Mouse (Mus musculus) G1E (cell line): ENCODE results near the gene Prr7.

Experiments used
- CTCF ChIP-seq: IDR thresholded peaks from 2 replicates; pipeline ENCODE4 v1.5.1; 2012; ENCODE audit warnings: low read depth, low read length, inconsistent platforms, mixed read lengths
- GATA1 ChIP-seq: IDR thresholded peaks from 2 replicates; pipeline ENCODE4 v1.6.1; 2012; ENCODE audit warnings: borderline replicate concordance, low read length, inconsistent platforms, mixed read lengths
- GATA2 ChIP-seq: IDR thresholded peaks from 2 replicates; pipeline ENCODE4 v1.6.1; 2012; ENCODE audit warnings: low read depth, low read length, inconsistent platforms, borderline replicate concordance
- POLR2AphosphoS5 ChIP-seq: IDR thresholded peaks from 2 replicates; pipeline ENCODE4 v1.6.1; 2012; ENCODE audit warnings: low read depth, low read length, inconsistent platforms; ENCODE audit not compliant: insufficient replicate concordance
- TAL1 ChIP-seq: conservative IDR thresholded peaks from 2 replicates; pipeline ENCODE4 v1.6.1; 2012; ENCODE audit warnings: low read depth, low read length, inconsistent platforms, mixed read lengths

DNA sequence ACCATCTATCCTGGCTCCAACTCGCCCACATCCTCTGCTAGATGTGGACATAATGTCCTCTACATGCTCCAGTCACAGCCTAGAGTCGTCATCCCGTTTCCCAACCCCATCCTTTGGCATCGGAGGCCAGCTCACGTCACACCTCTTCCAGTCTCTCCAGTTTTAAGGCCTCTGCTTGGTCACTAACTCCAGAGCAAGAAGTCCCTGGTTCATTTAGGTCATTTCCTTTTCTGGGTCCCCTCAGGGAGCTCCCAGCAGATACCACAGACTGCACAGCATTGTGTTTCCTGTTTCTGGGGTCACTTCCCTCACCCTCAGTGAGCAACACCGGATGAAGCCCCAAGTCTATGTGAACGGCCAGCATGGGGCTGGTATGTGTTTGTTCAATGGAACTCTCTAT, 14.9 kb downstream of the Prr7 start:
- TF ChIP-seq CTCF (no peak), TAL1 (no peak), GATA1 (no peak), GATA2 (no peak), POLR2AphosphoS5 (no peak)
